Mouse (Mus musculus) hematopoietic stem cell, adult 5-6 weeks (primary cell): ENCODE results near the gene Reg3g. TPM values are rescaled to one million over a fixed set of nuclear protein-coding genes. Genes with fewer than 3 reads are reported as not detected.
"Not testable (repeated sequence)": the region's sequence is repeated elsewhere in the genome, so short reads cannot be mapped to it uniquely, and the experiment has no call there.

ENCODE experiments used
- ATAC-seq, 2 experiments: fragments of 125-278 bp in 1 of 2; replicated peaks in 1 of 2; 2 replicates each; pipeline ENCODE4 v1.8.0; 2016 to 2017; ENCODE audit warnings: inconsistent platforms in 2 of 2, mild to moderate bottlenecking in 2 of 2, moderate number of reproducible peaks in 2 of 2, low read depth in 1 of 2, moderate TSS enrichment in 1 of 2; ENCODE audit not compliant: low FRiP score in 2 of 2, poor library complexity in 2 of 2, severe bottlenecking in 2 of 2, insufficient read depth in 1 of 2, low TSS enrichment in 1 of 2
- total RNA-seq: library from RNA; stranded (forward); fragments of 172-1452, 232-1000 nt; gene quantifications from 2 replicates; pipeline ENCODE4 v1.2.3, GENCODE M21; 2017

Gene Reg3g
- total RNA-seq: not detected in 2 replicates

GRCm38 (mm10) chr6:78468772-78469171 is at the start of gene Reg3g:
Gene Reg3g (minus strand): TSS chr6:78468872.
- no peak for ATAC-seq

- no peak for ATAC-seq
Observed at GRCm38 (mm10) chr6:78515777-78516446, 47.2 kb upstream of the Reg3g start.

DNA sequence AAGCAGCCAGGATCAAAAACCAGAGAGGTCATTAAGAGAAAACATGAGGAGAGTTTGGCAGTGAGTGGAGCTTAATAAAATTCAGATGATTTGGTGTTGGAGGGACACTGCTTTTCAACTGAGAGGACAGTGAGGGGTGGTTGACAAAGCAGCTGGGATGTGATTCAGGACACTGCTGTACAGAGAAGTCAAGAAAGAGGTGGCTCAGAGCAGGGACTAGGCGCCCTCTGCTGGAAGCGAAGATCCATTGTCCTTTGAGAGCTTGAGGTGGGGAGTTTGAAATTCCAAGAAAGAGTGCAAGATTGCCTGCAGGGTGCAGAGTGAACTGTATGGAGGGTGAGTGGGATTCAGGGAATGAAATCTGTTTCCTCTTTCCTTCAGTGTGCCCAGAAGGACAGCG is 44.2 kb upstream of the Reg3g start:
- peak in 1 of 2 experiments; percentile 49; a peak in 1 of 4 replicates for ATAC-seq

DNA sequence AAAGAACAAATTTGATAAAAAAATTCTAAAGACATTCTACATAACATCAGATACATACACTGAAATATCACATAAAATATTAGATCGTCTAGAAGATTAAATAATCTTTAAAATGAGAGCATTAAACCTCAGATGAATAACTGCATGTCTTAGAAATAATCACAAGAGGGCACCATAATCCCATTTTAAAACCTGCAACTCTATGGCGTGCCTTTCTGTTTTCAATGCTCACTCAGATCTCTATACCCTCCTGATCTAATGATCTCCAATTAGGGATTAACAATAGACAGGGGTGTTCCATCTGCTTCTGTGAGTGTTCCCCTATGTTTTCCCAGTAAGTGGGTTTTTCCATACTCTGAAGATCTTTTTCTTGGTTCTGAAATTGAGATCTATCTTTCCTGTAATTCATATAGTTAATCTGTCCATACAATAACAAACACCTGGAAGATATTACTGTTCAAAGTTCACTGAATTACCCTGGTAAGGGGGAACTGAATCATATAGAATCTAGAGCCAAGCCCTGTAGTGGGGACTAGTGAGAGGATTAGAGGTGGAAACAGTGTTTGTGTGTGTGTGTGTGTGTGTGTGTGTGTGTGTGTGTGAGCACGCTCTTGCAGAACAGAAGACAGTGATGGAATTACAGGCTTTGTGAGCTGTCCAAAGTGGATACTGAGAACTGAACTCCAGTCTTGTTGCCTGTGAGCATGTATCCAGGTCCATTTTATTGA is 41.7 kb upstream of the Reg3g start:
- no peak for ATAC-seq

- no peak for ATAC-seq
Observed at GRCm38 (mm10) chr6:78505745-78506144, 37.1 kb upstream of the Reg3g start.

- no peak for ATAC-seq
Observed at GRCm38 (mm10) chr6:78494633-78495032, 26.0 kb upstream of the Reg3g start.

DNA sequence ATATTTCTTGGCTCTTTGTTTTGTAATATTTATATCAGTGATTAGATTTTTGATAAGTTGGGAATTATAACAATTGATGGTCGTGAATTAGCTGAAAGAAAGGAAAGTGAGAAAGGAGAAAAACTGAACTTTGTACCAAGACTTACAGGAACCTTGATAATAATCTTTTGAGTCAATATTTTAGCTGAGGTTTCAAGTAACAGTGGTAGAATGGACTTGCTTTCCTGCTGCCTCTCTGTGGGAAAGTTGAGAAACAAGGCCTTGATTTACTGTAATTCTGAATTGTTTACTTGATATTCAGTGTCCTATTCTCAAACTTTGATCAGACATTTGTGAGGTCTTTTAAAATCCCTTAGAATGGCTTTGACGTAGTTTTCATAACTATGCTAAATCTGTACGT is 615 bp upstream of the Reg3g start:
- ATAC-seq: no peak

DNA sequence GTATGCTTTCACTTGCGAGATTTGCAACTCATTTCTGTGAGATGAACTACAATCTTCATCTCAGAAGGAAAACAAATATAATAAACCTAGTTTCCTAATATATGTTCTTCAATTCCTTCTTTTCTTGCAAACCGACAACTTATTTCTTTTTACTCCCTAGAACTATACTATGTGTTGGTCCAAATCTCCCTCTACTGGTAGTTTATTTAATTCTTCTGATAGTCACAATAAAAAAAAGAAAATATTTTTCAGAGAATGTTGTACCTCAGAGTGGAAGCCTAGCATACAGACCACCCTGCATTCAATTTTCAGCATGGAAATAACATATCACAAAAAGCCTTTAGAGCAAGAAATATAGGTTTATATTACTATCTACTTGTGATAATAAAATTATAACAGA is 5.4 kb downstream of the Reg3g start:
- ATAC-seq: no peak

DNA sequence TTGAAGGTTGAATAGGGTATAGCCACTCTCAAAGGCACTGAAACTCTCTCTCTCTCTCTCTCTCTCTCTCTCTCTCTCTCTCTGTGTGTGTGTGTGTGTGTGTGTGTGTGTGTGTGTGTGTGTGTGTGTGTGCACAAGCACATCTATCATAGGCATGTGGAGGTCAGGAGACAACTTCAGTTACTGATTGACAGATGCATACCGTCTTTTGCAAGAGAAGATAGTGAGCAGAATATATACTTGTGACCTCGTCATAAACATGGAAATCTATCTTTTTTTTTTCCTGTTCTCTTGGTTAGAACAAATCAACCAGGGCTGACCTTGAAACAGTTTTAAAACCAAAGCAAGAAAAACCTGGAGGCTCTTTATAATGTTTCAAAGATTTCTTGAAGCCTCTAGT is 6.3 kb downstream of the Reg3g start:
- no peak for ATAC-seq

GRCm38 (mm10) chr6:78460191-78460825 is 8.4 kb downstream of the Reg3g start:
- ATAC-seq: no peak

- no peak for ATAC-seq
Observed at GRCm38 (mm10) chr6:78452804-78453203, 15.9 kb downstream of the Reg3g start.

DNA sequence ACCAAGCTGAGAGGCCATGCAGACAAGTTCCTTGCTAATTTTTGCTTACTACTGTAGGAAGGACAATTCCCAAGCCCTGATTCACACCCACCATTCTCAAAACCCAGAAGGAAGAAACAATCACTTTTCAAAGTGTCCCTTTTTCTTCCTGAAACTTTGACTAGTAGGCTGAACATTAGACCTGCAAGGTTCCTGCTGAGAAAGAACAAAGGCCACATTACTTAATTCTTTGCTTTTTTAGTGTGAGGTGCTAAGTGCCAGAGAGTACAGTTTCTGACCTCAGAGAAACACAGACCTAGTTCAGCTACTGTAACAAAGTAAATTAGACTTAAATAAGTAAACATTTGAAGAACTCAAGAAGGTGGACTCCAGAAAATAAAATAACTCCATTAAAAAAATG is 20.3 kb downstream of the Reg3g start:
- ATAC-seq: no peak

GRCm38 (mm10) chr6:78447202-78447601 is 21.5 kb downstream of the Reg3g start:
- no peak for ATAC-seq

- no peak for ATAC-seq
Observed at GRCm38 (mm10) chr6:78425497-78425896, 43.2 kb downstream of the Reg3g start.

- ATAC-seq: not testable (repeated sequence)
Observed at GRCm38 (mm10) chr6:78422411-78422810, 46.3 kb downstream of the Reg3g start, which contains the start of gene Reg1. Gene Reg1 (plus strand): TSS chr6:78422711.
